Mouse (Mus musculus) hindbrain, embryonic 16.5 days (tissue): ENCODE measurements around the gene Tas2r135. TPM values are rescaled to one million over a fixed set of nuclear protein-coding genes. Genes with fewer than 3 reads are reported as not detected.

Source experiments
- ATAC-seq: fragments of 200-750 bp; cut with Nextera tagmentation; 2 replicates; pipeline ENCODE4 v1.8.0; 2017; ENCODE audit warnings: moderate TSS enrichment, moderate library complexity
- H3K27ac ChIP-seq: fragments of 300-500 bp; sonication (generic); 2 replicates; pipeline ENCODE4 v1.5.1; 2014; ENCODE audit warnings: low read depth, mild to moderate bottlenecking, control low read depth, low read length, moderate library complexity
- H3K27me3 ChIP-seq: fragments of 300-500 bp; sonication (generic); replicated peaks from 2 replicates; pipeline ENCODE4 v1.6.1; 2014; ENCODE audit warnings: low read length; ENCODE audit not compliant: control insufficient read depth, insufficient read depth
- H3K36me3 ChIP-seq: fragments of 300-500 bp; sonication (generic); 2 replicates; pipeline ENCODE4 v1.6.1; 2014; ENCODE audit warnings: mild to moderate bottlenecking, low read length, moderate library complexity, mixed read lengths; ENCODE audit not compliant: control insufficient read depth, insufficient read depth
- H3K4me1 ChIP-seq: fragments of 300-500 bp; sonication (generic); 2 replicates; pipeline ENCODE4 v1.6.1; 2014; ENCODE audit warnings: low read depth, low read length; ENCODE audit not compliant: control insufficient read depth, insufficient read depth
- H3K4me2 ChIP-seq: fragments of 300-500 bp; sonication (generic); 2 replicates; pipeline ENCODE4 v1.6.1; 2014; ENCODE audit warnings: mild to moderate bottlenecking, low read length, control low read depth, moderate library complexity
- H3K4me3 ChIP-seq: fragments of 300-500 bp; sonication (generic); 2 replicates; pipeline ENCODE4 v1.5.1; 2014; ENCODE audit warnings: mild to moderate bottlenecking, low read length, control low read depth, moderate library complexity
- H3K9ac ChIP-seq: fragments of 300-500 bp; sonication (generic); 2 replicates; pipeline ENCODE4 v1.6.1; 2014; ENCODE audit warnings: low read depth, mild to moderate bottlenecking, control low read depth, low read length, moderate library complexity
- H3K9me3 ChIP-seq: fragments of 300-500 bp; sonication (generic); 2 replicates; pipeline ENCODE4 v1.6.1; 2014; ENCODE audit warnings: mild to moderate bottlenecking, low read length, moderate library complexity; ENCODE audit not compliant: control insufficient read depth
- WGBS: fragments of 180-500 bp; shearing (Covaris S2); extraction: QIAGEN DNeasy Blood & Tissue Kit; methylation state at CpG from one replicate; pipeline ENCODE4 v1.1.7; 2014; 5-methylcytosine and 5-hydroxymethylcytosine counted together
- polyA plus RNA-seq: library from polyadenylated mRNA; unstranded; fragments of >200 nt; fragmentation: Nextera tagmentation; extraction: Ambion mirVana; gene quantifications from 2 replicates; pipeline ENCODE4 v1.2.1, GENCODE M21; 2015

The Tas2r135 gene
- polyA plus RNA-seq, 1 experiment from 2014 or later = not detected

DNA sequence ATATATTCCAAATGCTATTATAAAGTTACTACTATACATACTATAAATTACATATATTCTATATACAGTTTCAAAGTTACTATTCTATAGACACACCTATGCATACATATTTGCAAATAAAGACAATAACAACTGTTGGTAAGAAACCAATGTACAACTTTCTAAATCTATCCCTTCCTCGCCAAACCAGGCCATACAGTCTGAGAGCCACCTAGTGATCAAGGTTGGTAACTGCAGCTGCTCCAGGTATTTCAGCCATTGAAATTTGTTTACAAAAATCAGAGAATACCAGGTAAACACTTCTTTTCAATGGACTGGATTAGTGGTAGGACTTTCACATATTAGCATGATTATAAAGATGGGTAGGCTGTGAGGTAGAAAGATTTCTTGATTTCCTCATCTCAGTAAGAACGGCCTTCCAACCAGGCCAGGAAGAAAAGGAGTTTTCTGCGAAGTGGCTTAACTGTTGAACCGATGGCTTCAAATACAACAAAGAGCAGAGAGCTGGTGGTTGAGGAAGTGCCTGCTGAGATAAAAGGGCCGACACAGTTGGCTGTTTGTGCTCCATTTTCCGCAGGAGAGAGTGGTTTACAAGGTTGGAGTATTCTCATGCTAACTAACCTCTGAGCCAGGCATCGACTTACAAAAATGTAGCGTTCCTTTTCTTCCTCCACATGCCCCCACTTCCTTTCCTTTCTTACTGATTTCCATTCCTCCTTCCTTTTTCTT lies 24.7 kb upstream of the Tas2r135 start:
- H3K9me3 ChIP-seq = no peaks in the 10 kb centered on the region
- no peaks in the 10 kb centered on the region for H3K36me3 ChIP-seq
- H3K4me2 ChIP-seq = no peak overlapping the region
- H3K27ac ChIP-seq = no peak overlapping the region
- H3K9ac ChIP-seq = peak overlapping the region; percentile 36; the same call in 1 of the 2 replicates
- WGBS = 6% methylated on average over 8 of the region's 8 CpGs
- ATAC-seq = no peak
- no peaks in the 10 kb centered on the region for H3K4me1 ChIP-seq
- no peaks in the 10 kb centered on the region for H3K27me3 ChIP-seq
- no peak overlapping the region for H3K4me3 ChIP-seq

DNA sequence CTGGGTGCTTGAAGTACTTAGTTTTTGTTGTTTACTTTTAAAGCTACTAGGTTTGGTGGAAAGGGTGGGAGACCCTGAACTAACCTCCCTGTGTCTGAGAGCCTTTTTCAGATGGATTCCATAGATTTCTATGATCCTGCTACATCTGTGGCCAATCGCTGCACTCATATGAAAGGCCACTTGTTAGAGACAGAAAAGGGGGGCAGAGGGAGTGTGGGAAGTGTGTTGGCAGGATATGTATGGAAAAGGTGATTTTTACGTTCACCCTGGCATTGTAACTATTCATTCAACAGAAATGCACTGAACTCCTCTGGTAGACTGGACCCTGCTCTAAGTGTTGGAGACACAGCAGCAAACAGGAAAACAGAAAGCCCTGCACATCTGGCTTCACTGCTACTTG lies 24.0 kb upstream of the Tas2r135 start:
- Histone ChIP-seq H3K4me3 (no peak overlapping the region), H3K9ac (no peak overlapping the region), H3K27ac (no peak overlapping the region), H3K4me1 (no peaks in the 10 kb centered on the region), H3K36me3 (no peaks in the 10 kb centered on the region), H3K27me3 (no peaks in the 10 kb centered on the region), H3K4me2 (no peak overlapping the region), H3K9me3 (no peaks in the 10 kb centered on the region)
- no peak for ATAC-seq
- 27% methylated on average over 2 of the region's 2 CpGs for whole genome bisulfite sequencing

DNA sequence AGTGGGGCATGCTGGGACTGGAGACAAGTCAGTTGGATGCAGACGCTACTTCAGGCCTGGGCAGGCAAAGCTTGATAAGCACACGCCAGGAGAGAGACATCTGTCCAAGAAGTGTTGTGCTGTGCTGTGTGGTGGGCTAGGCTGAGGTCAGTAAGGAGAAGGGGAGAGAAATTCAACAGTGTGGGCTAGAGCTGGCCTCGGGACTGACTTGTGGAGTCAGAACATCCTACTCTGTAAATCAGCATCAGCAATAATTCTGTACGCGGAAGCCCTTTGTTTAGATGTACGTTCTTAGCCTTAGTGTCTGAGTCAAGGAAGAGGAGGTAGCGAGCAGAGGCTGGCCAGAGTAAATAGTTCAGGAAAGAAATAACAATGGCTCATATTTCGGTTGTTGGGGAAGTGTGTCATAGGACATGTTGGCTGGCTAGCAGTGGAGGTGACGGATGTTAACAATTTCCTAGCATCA lies 23.3 kb upstream of the Tas2r135 start:
- H3K27ac ChIP-seq = no peak overlapping the region
- H3K4me2 ChIP-seq = no peak overlapping the region
- no peaks in the 10 kb centered on the region for H3K36me3 ChIP-seq
- no peaks in the 10 kb centered on the region for H3K27me3 ChIP-seq
- H3K4me3 ChIP-seq = no peak overlapping the region
- whole genome bisulfite sequencing = 75% methylated on average over 9 of the region's 9 CpGs
- H3K9me3 ChIP-seq = no peaks in the 10 kb centered on the region
- no peak for ATAC-seq
- H3K9ac ChIP-seq = no peak overlapping the region
- no peaks in the 10 kb centered on the region for H3K4me1 ChIP-seq

DNA sequence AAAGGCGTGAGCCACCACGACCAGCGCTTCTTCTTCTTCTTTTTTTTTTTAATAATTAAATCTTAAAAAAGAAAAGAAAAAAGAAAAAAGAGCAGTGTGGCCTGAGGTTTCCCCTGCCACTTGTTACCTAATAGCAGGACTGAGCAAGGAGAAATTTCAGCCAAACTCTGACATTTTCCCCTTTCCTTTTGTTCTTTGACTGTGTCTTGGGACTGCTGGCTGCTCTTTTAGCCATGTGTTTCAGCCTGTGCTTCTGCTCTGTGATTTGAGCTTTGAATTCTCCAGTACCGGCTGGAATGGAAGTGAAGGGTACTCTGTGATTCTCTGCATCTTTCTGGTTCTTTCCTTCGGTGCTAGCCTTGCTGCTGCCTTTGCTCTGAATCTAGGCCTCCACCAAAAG lies 21.9 kb upstream of the Tas2r135 start:
- Histone ChIP-seq H3K4me1 (no peaks in the 10 kb centered on the region), H3K9me3 (no peaks in the 10 kb centered on the region), H3K27ac (no peak overlapping the region), H3K36me3 (no peaks in the 10 kb centered on the region), H3K27me3 (no peaks in the 10 kb centered on the region), H3K4me2 (no peak overlapping the region), H3K4me3 (no peak overlapping the region), H3K9ac (no peak overlapping the region)
- no peak for ATAC-seq
- WGBS = 89% methylated on average over 5 of the region's 5 CpGs

DNA sequence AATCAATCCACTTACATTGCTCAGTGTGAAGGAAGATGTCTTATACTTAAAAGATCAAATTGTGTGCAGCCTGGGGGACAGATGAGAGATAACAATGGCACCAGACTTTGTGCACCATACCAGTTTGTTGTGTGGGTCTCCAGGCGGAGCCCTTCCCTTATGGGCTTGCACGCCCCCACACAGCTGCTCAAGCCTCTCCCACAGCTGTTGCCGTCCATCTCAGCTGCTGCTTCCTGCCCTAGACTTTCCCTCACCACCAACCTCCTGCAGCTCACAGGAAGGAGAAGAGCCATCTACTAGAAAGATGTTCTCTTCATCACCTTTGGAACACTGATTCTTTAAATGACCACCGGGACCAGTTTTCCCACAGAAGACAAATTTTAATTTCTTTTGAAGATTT lies 19.6 kb upstream of the Tas2r135 start:
- no peaks in the 10 kb centered on the region for H3K27me3 ChIP-seq
- H3K9ac ChIP-seq = no peak overlapping the region
- 86% methylated on average over 4 of the region's 4 CpGs for WGBS
- no peak for ATAC-seq
- H3K36me3 ChIP-seq = no peaks in the 10 kb centered on the region
- no peak overlapping the region for H3K4me2 ChIP-seq
- no peak overlapping the region for H3K4me3 ChIP-seq
- no peaks in the 10 kb centered on the region for H3K4me1 ChIP-seq
- no peaks in the 10 kb centered on the region for H3K9me3 ChIP-seq
- no peak overlapping the region for H3K27ac ChIP-seq

DNA sequence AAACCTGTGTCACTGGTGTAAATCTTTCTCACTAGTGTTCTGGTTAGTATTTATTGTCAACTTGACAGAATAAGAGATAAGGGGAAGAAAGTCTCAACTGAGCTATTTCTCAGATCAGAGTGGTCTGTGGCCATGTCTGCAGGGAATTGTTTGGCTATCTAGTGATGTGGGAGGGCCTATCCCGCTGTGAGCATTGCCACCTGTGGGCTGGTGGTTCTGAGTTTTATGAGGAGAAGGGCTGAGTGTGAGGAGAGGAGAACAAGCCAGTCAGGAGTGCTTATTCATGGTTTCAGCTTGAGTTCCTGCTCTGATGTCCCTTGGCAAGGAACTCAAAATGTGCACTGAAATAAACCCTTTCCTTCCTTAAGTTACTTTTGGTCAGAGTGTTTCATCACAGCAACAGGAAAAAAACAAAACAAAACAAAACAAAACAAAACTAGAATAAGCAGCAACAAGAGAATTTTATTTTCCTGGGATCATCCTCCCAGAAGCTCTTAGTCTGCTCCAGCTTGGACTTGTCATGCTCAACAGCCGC lies 13.4 kb upstream of the Tas2r135 start:
- H3K27me3 ChIP-seq = no peaks in the 10 kb centered on the region
- WGBS = 57% methylated on average over 2 of the region's 2 CpGs
- no peaks in the 10 kb centered on the region for H3K36me3 ChIP-seq
- no peak overlapping the region for H3K4me3 ChIP-seq
- no peak overlapping the region for H3K4me2 ChIP-seq
- ATAC-seq = no peak
- H3K4me1 ChIP-seq = no peaks in the 10 kb centered on the region
- H3K27ac ChIP-seq = no peak overlapping the region
- no peak overlapping the region for H3K9ac ChIP-seq
- no peaks in the 10 kb centered on the region for H3K9me3 ChIP-seq

DNA sequence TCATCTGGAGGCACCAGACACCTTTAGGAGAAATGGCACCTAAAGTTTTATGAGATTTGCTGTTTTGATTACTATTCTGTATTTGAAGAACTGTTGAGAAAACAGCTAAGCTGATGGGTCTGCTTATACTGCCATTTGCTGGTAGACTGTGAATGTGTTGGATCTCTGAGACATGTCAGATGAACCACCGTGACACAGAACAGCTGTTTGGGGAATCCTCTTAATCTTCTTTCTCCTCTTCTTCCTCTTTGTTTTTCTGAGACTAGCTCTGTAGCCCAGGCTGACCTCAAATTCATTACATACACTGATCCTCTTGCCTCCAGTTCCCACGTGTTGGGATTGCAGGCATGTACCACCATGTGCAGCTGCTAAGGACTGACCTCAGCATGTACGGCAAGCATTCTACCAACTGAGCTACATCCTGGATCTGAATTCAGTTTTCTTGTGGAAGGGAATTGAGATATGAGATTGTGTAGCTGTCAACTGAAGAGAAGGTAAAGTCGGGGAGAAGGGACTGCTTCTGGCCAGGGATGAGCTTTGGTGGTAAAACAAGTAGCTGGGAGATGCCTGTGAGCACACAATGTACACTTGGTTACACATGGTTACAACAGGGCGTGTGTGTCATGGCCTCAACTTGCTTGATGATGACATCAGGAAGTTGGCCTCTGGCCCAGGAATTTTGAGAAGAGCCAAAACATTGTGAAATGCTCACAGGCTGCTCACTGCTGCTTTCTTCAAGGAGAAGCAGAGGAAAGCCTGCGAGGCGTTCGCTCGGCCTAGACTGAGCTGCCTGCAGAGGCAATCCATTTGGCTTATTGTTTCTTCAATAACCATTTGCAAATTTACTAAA lies 9.0 kb upstream of the Tas2r135 start:
- no peak overlapping the region for H3K4me2 ChIP-seq
- no peak for ATAC-seq
- no peak overlapping the region for H3K4me3 ChIP-seq
- H3K9ac ChIP-seq = no peak overlapping the region
- H3K36me3 ChIP-seq = no peaks in the 10 kb centered on the region
- H3K27ac ChIP-seq = no peak overlapping the region
- 62% methylated on average over 9 of the region's 9 CpGs for WGBS
- H3K9me3 ChIP-seq = no peaks in the 10 kb centered on the region
- no peaks in the 10 kb centered on the region for H3K27me3 ChIP-seq
- no peaks in the 10 kb centered on the region for H3K4me1 ChIP-seq

DNA sequence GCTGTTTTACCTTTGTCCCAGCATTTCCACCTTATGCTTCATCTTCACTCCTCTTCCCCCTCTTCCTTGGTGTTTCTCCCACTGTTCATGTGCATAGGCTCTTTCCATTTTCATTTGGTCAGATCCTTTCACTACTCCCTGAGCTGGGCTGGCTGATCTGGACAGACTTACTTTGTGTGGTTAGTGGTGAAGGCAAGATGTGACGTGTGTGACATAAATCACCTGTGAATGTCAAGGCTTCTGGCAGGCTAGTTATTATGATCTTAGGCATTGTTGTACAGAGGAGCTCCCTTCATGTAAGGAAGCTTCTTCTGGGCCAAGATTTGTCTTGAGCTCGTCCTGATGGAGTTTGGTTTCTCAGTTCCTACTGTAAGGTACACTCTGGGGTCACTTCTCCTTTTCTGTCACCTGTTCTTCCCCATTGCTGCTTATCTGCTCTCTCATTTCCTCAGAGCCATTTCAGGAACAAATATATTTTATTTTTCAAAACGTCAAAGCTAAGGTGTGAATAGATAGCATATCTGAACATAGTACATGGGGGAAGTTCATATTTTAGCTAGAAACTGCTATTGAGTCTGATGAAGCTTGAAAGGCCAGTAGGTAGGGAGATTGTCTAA lies 8.1 kb upstream of the Tas2r135 start:
- no peak for ATAC-seq
- no peaks in the 10 kb centered on the region for H3K27me3 ChIP-seq
- WGBS = 84% methylated on average over 3 of the region's 3 CpGs

DNA sequence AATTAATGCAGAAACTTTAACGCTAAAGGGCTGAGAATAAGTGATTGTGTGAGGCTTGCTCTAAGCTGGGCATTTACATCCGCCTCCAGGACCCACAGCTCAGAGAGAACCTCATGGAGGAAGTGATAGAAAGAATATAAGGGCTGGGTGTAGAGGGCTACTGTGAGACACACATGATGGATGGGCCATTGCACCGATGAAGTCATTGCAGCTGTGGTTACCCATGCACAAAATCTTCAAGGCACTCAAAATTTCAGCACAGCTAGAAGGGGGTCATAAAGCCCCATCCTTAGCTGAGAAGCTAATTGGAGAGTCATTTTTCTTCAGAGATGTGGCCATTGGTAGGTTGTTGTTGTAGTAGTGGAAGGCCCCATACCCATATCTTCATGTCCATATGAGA lies 6.9 kb upstream of the Tas2r135 start:
- WGBS = 89% methylated on average over 3 of the region's 3 CpGs

More for the DNA sequence above, 8.1 kb upstream of the Tas2r135 start:
- H3K4me2 ChIP-seq = no peak overlapping the region
- no peak overlapping the region for H3K27ac ChIP-seq
- no peaks in the 10 kb centered on the region for H3K9me3 ChIP-seq
- no peak overlapping the region for H3K9ac ChIP-seq
- no peak overlapping the region for H3K4me3 ChIP-seq
- no peaks in the 10 kb centered on the region for H3K4me1 ChIP-seq
- no peaks in the 10 kb centered on the region for H3K36me3 ChIP-seq

More for the DNA sequence above, 6.9 kb upstream of the Tas2r135 start:
- Histone ChIP-seq H3K4me2 (no peak overlapping the region), H3K4me3 (no peak overlapping the region), H3K27me3 (no peaks in the 10 kb centered on the region), H3K36me3 (no peaks in the 10 kb centered on the region), H3K27ac (no peak overlapping the region), H3K9me3 (no peaks in the 10 kb centered on the region), H3K9ac (no peak overlapping the region), H3K4me1 (no peaks in the 10 kb centered on the region)
- ATAC-seq = no peak
